Mouse (Mus musculus) liver, postnatal 0 days (tissue): ENCODE measurements around the gene Chd1. TPM values are rescaled to one million over a fixed set of nuclear protein-coding genes. Genes with fewer than 3 reads are reported as not detected.
"Not testable (repeated sequence)": the region's sequence is repeated elsewhere in the genome, so short reads cannot be mapped to it uniquely, and the experiment has no call there.

Experiments used
- ATAC-seq: fragments of 200-750 bp; cut with Nextera tagmentation; 2 replicates; pipeline ENCODE4 v1.8.0; 2017; ENCODE audit warnings: mild to moderate bottlenecking, moderate library complexity
- DNase-seq: peaks from one replicate; pipeline ENCODE4 v3.0.0-alpha.2; 2016
- H3K27ac ChIP-seq: fragments of 300-500 bp; sonication (generic); 2 replicates; pipeline ENCODE4 v1.5.1; 2014; ENCODE audit warnings: antibody characterized with exemption, moderate library complexity, mild to moderate bottlenecking, low read depth
- H3K27me3 ChIP-seq: fragments of 300-500 bp; sonication (generic); 2 replicates; pipeline ENCODE4 v1.6.1; 2014; ENCODE audit warnings: low read length, control low read depth, mixed read lengths; ENCODE audit not compliant: insufficient read depth
- H3K36me3 ChIP-seq: fragments of 300-500 bp; sonication (generic); replicated peaks from 2 replicates; pipeline ENCODE4 v1.6.1; 2014; ENCODE audit warnings: mild to moderate bottlenecking, control low read depth, low read length, moderate library complexity, mixed read lengths; ENCODE audit not compliant: insufficient read depth
- H3K4me1 ChIP-seq: fragments of 300-500 bp; sonication (generic); 2 replicates; pipeline ENCODE4 v1.6.1; 2014; ENCODE audit warnings: antibody characterized with exemption, mild to moderate bottlenecking, control low read depth; ENCODE audit not compliant: insufficient read depth
- H3K4me2 ChIP-seq: fragments of 300-500 bp; sonication (generic); 2 replicates; pipeline ENCODE4 v1.6.1; 2014; ENCODE audit warnings: low read depth, mild to moderate bottlenecking, low read length, moderate library complexity, mixed read lengths
- H3K4me3 ChIP-seq: fragments of 300-500 bp; sonication (generic); 2 replicates; pipeline ENCODE4 v1.5.1; 2014; ENCODE audit warnings: low read depth, low read length
- H3K9ac ChIP-seq: fragments of 300-500 bp; sonication (generic); replicated peaks from 2 replicates; pipeline ENCODE4 v1.6.1; 2014; ENCODE audit warnings: mild to moderate bottlenecking, moderate library complexity
- H3K9me3 ChIP-seq: fragments of 300-500 bp; sonication (generic); 2 replicates; pipeline ENCODE4 v1.6.1; 2016; ENCODE audit warnings: mild to moderate bottlenecking, control low read depth, low read length, mixed read lengths
- CTCF ChIP-seq: sonication (generic); IDR thresholded peaks from 2 replicates; pipeline ENCODE4 v1.5.1; 2016; ENCODE audit warnings: antibody characterized with exemption, low read depth
- EP300 ChIP-seq: IDR thresholded peaks from 2 replicates; pipeline ENCODE4 v1.6.1; 2016; ENCODE audit warnings: antibody characterized with exemption, low read depth, mild to moderate bottlenecking
- WGBS: fragments of 180-500 bp; shearing (Covaris S2); extraction: QIAGEN DNeasy Blood & Tissue Kit; methylation state at CpG from one replicate; pipeline ENCODE4 v1.1.7; 2014; ENCODE audit not compliant: insufficient replicate concordance; 5-methylcytosine and 5-hydroxymethylcytosine counted together
- polyA plus RNA-seq: library from polyadenylated mRNA; unstranded; fragments of >200 nt; fragmentation: Nextera tagmentation; extraction: Ambion mirVana; gene quantifications from 2 replicates; pipeline ENCODE4 v1.2.1, GENCODE M21; 2015

Gene Chd1
- polyA plus RNA-seq, 1 experiment from 2014 or later = 10.7 TPM

DNA sequence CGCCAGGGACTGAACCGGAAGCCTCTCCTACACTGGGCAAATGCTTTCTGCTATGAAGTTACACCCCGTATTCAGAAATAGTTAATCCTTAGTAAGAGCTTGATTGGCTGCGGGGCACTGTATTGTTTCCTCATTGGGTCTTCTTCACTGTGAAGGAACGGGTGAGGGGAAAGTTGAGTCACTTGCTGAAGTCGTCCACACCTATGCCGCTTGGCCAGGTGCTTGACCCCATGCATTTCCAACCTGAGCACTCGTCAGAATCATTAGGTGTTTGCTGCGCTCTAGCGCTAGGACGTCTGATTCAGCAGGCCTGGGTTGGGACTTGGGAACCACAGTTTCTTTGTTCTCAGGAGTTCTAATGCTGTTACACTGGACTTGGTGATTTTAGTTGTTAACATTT, 41.9 kb downstream of the Chd1 start:
- Histone ChIP-seq H3K9me3 (no peaks in the 10 kb centered on the region), H3K4me2 (no peak overlapping the region), H3K27me3 (no peaks in the 10 kb centered on the region), H3K4me1 (no peaks in the 10 kb centered on the region), H3K36me3 (peaks cover 69% of the 10 kb centered on the region), H3K9ac (no peak overlapping the region), H3K27ac (no peak overlapping the region), H3K4me3 (no peak overlapping the region)
- ATAC-seq = no peak
- no peak for DNase-seq
- TF ChIP-seq EP300 = no peak
- TF ChIP-seq CTCF = no peak
- WGBS = 89% methylated on average over 11 of the region's 11 CpGs

GRCm38 (mm10) chr17:15748022-15748421, 43.3 kb downstream of the Chd1 start:
- DNase-seq (no peak), ATAC-seq (no peak)
- H3K9me3 ChIP-seq = no peaks in the 10 kb centered on the region
- TF ChIP-seq CTCF = no peak
- no peak for TF ChIP-seq EP300
- H3K9ac ChIP-seq = no peak overlapping the region
- no peaks in the 10 kb centered on the region for H3K4me1 ChIP-seq
- peaks cover 71% of the 10 kb centered on the region for H3K36me3 ChIP-seq
- no peak overlapping the region for H3K27ac ChIP-seq
- WGBS = 84% methylated on average over 6 of the region's 6 CpGs
- no peak overlapping the region for H3K4me3 ChIP-seq
- no peaks in the 10 kb centered on the region for H3K27me3 ChIP-seq
- no peak overlapping the region for H3K4me2 ChIP-seq

GRCm38 (mm10) chr17:15751264-15751663, 46.5 kb downstream of the Chd1 start:
- H3K36me3 ChIP-seq = peaks cover 73% of the 10 kb centered on the region
- peak; percentile 32 for TF ChIP-seq CTCF
- H3K4me3 ChIP-seq, H3K27ac ChIP-seq, H3K4me2 ChIP-seq, H3K9me3 ChIP-seq, H3K27me3 ChIP-seq, ATAC-seq, H3K9ac ChIP-seq, DNase-seq, H3K4me1 ChIP-seq: not testable (repeated sequence)
- WGBS = 76% methylated on average over 5 of the region's 5 CpGs

DNA sequence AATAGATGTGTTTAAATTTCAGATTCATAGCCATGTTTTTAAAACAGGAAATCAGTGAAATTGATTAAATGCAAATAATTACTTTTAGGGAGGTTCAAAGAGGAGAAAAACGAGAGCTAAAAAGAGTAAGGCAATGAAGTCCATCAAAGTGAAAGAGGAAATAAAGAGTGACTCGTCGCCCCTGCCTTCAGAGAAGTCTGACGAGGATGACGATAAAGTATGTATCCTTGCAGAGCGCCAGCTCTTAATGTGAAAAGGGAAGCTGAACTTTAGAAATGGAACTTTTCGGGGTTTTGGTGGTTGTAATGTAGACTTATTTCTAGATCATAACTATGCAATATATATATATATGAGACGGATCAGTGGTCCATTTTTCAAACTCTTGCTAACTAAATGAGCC, 56.4 kb downstream of the Chd1 start:
- Histone ChIP-seq H3K4me1 (no peaks in the 10 kb centered on the region), H3K9me3 (no peaks in the 10 kb centered on the region), H3K27ac (no peak overlapping the region), H3K9ac (no peak overlapping the region), H3K4me2 (no peak overlapping the region), H3K36me3 (peaks cover 74% of the 10 kb centered on the region), H3K27me3 (no peaks in the 10 kb centered on the region), H3K4me3 (no peak overlapping the region)
- DNase-seq = no peak
- 66% methylated on average over 8 of the region's 8 CpGs for WGBS
- no peak for TF ChIP-seq CTCF
- TF ChIP-seq EP300 = no peak
- no peak for ATAC-seq

- no peak overlapping the region for H3K4me3 ChIP-seq
- 72% methylated on average over 7 of the region's 7 CpGs for WGBS
- H3K4me2 ChIP-seq = no peak overlapping the region
- no peaks in the 10 kb centered on the region for H3K9me3 ChIP-seq
- peak overlapping the region; percentile 66 for H3K27ac ChIP-seq
- ATAC-seq (no peak), DNase-seq (no peak)
- H3K9ac ChIP-seq = no peak overlapping the region
- H3K4me1 ChIP-seq = no peaks in the 10 kb centered on the region
- peaks cover 62% of the 10 kb centered on the region for H3K36me3 ChIP-seq
- no peaks in the 10 kb centered on the region for H3K27me3 ChIP-seq
- no peak for TF ChIP-seq EP300
- TF ChIP-seq CTCF = no peak
Measured at GRCm38 (mm10) chr17:15769081-15769724, 64.4 kb downstream of the Chd1 start.

DNA sequence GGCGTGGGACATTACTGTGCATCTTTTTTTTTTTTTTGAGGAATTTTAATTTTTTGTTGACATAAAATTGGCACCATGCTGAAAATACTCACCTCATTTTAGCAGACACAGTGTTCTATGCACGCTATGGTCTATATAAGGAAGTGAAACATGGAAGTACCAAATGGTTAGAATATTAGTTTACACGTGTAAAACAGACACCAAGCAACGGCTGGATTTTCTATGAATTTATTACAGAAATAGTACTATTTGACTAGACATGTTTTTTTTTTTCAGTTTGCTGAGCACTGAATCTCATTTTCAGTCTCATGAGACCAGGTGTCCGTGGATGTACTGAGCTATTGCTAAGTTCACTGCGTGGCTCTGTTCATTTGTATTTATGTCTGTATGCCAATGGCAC, 69.2 kb downstream of the Chd1 start:
- H3K27ac ChIP-seq = no peak overlapping the region
- H3K36me3 ChIP-seq = peaks cover 23% of the 10 kb centered on the region
- H3K9ac ChIP-seq = no peak overlapping the region
- DNase-seq (no peak), ATAC-seq (0 out of 2 replicates have a peak, but pooled peaks have one; percentile 16)
- no peaks in the 10 kb centered on the region for H3K4me1 ChIP-seq
- WGBS = 70% methylated on average over 6 of the region's 6 CpGs
- H3K9me3 ChIP-seq = no peaks in the 10 kb centered on the region
- H3K27me3 ChIP-seq = no peaks in the 10 kb centered on the region
- no peak overlapping the region for H3K4me2 ChIP-seq
- H3K4me3 ChIP-seq = no peak overlapping the region
- TF ChIP-seq EP300 (peak; percentile 37; the same call in 1 of the 2 replicates), CTCF (no peak)
